Mouse (Mus musculus) heart, adult 2 months (tissue): ENCODE results near the gene Rab5c. TPM values are rescaled to one million over a fixed set of nuclear protein-coding genes. Genes with fewer than 3 reads are reported as not detected.
A peak's percentile ranks its signal among the peaks of the same experiment; 100 is the strongest.

Experiments used
- DNase-seq, 2 experiments: peaks; one replicate each; pipeline ENCODE4 v3.0.0; 2021
- H3K27ac ChIP-seq: fragments of 200-600 bp; 2 replicates; pipeline ENCODE4 v1.8.1; 2022
- H3K27me3 ChIP-seq: fragments of 200-500 bp; 2 replicates; pipeline ENCODE4 v1.6.1; 2012; ENCODE audit warnings: mild to moderate bottlenecking, low read length, inconsistent platforms, mixed read lengths; ENCODE audit not compliant: control insufficient read depth, insufficient read depth
- H3K36me3 ChIP-seq: fragments of 200-500 bp; 2 replicates; pipeline ENCODE4 v1.6.1; 2012; ENCODE audit warnings: low read length, inconsistent platforms; ENCODE audit not compliant: control insufficient read depth, insufficient read depth
- H3K4me1 ChIP-seq: fragments of 200-500 bp; 2 replicates; pipeline ENCODE4 v1.6.1; 2011; ENCODE audit warnings: low read length; ENCODE audit not compliant: control insufficient read depth, insufficient read depth
- H3K4me3 ChIP-seq: fragments of 200-600 bp; 2 replicates; pipeline ENCODE4 v1.8.1; 2022
- H3K79me2 ChIP-seq: fragments of 200-500 bp; replicated peaks from 2 replicates; pipeline ENCODE4 v1.6.1; 2012; ENCODE audit warnings: mild to moderate bottlenecking, inconsistent platforms, low read length, moderate library complexity, mixed read lengths; ENCODE audit not compliant: control insufficient read depth, insufficient read depth
- H3K9ac ChIP-seq: fragments of 200-500 bp; 2 replicates; pipeline ENCODE4 v1.6.1; 2012; ENCODE audit warnings: low read depth, mild to moderate bottlenecking, control low read depth, inconsistent platforms, low read length, mixed read lengths
- CTCF ChIP-seq: fragments of 200-600 bp; IDR thresholded peaks from 2 replicates; pipeline ENCODE4 v1.8.1; 2022; ENCODE audit warnings: antibody characterized with exemption, mild to moderate bottlenecking, moderate library complexity
- EP300 ChIP-seq: fragments of 200-500 bp; IDR thresholded peaks from 2 replicates; pipeline ENCODE4 v1.6.1; 2011; ENCODE audit warnings: low read depth, low read length, control low read depth; ENCODE audit not compliant: insufficient read depth
- POLR2A ChIP-seq: fragments of 200-500 bp; IDR thresholded peaks from 2 replicates; pipeline ENCODE4 v1.6.1; 2011; ENCODE audit warnings: mild to moderate bottlenecking, low read depth, low read length, control low read depth; ENCODE audit not compliant: insufficient read depth
- WGBS: fragments of 180-500 bp; shearing (Covaris S2); methylation state at CpG from one replicate; pipeline ENCODE4 v1.1.7; 2018; 5-methylcytosine and 5-hydroxymethylcytosine counted together
- intact Hi-C: fragments of 180-260 bp; cut with DNase I; formaldehyde crosslinking; loops from one replicate; pipeline ENCODE4 v1.15.1; 2025
- polyA plus RNA-seq: library from polyadenylated mRNA; depleted of rRNA; stranded (reverse); fragments of >200 nt; gene quantifications from 2 replicates; pipeline ENCODE4 v1.2.3, GENCODE M21; 2012
- total RNA-seq, 2 experiments: library from RNA; stranded (reverse); gene quantifications; 2 replicates each; pipeline ENCODE4 v1.2.3; 2021

The Rab5c gene
- total and polyA plus RNA-seq, 3 experiments = 53.0 to 69.3 (median 56.3) TPM

GRCm38 (mm10) chr11:100766726-100767125 lies 28.7 kb upstream of the Rab5c start:
- no peak overlapping the region for H3K27ac ChIP-seq
- no peaks in the 10 kb centered on the region for H3K79me2 ChIP-seq
- no peak for DNase-seq
- H3K9ac ChIP-seq = no peak overlapping the region
- H3K27me3 ChIP-seq = no peaks in the 10 kb centered on the region
- no peak overlapping the region for H3K4me3 ChIP-seq
- H3K4me1 ChIP-seq = peaks cover 3% of the 10 kb centered on the region
- intact Hi-C loops = no loop called here
- WGBS = 80% methylated on average over 9 of the region's 9 CpGs
- no peak for TF ChIP-seq EP300
- TF ChIP-seq CTCF = no peak
- no peak for TF ChIP-seq POLR2A
- H3K36me3 ChIP-seq = no peaks in the 10 kb centered on the region

- H3K79me2 ChIP-seq = no peaks in the 10 kb centered on the region
- 85% methylated on average over 7 of the region's 7 CpGs for WGBS
- TF ChIP-seq POLR2A = no peak
- TF ChIP-seq CTCF = no peak
- TF ChIP-seq EP300 = no peak
- intact Hi-C loops = loop anchor here (5.0 kb wide), 2 partner anchors 141 to 191 kb away; partner anchors contain the start of genes Cnp and Dnajc7
- peaks cover 1% of the 10 kb centered on the region; the same call in 1 of the 2 replicates for H3K4me1 ChIP-seq
- no peak within 1 kb of the TSS for H3K27ac ChIP-seq
- H3K4me3 ChIP-seq = peak within 1 kb of the TSS; percentile 61
- H3K9ac ChIP-seq = peak within 1 kb of the TSS; percentile 69
- DNase-seq = no peak
- H3K27me3 ChIP-seq = peaks cover 10% of the 10 kb centered on the region
- no peaks in the 10 kb centered on the region for H3K36me3 ChIP-seq
Measured at GRCm38 (mm10) chr11:100762831-100763230, 24.8 kb upstream of the Rab5c start, which contains the start of gene Hcrt. Gene Hcrt, minus strand, starts transcription at chr11:100762931.

- H3K4me1 ChIP-seq = peaks cover 1% of the 10 kb centered on the region; the same call in 1 of the 2 replicates
- H3K79me2 ChIP-seq = no peaks in the 10 kb centered on the region
- WGBS = under 1% methylated on average over 27 of the region's 27 CpGs
- H3K9ac ChIP-seq = peak overlapping the region; percentile 69
- intact Hi-C loops = loop anchor here (1.0 to 5.0 kb wide), 4 partner anchors 17 to 189 kb away; partner anchors contain the start of genes Cnp and Dnajc7
- TF ChIP-seq CTCF (peak; percentile 82), EP300 (no peak; the same call in 1 of the 2 replicates), POLR2A (no peak)
- peak overlapping the region; percentile 61 for H3K4me3 ChIP-seq
- peaks cover 10% of the 10 kb centered on the region for H3K27me3 ChIP-seq
- H3K27ac ChIP-seq = no peak overlapping the region
- no peaks in the 10 kb centered on the region for H3K36me3 ChIP-seq
- peak; percentile 88 to 92 for DNase-seq
Measured at GRCm38 (mm10) chr11:100761547-100762045, 23.6 kb upstream of the Rab5c start.

- TF ChIP-seq CTCF (no peak), POLR2A (no peak), EP300 (no peak)
- DNase-seq = peak; percentile 37 to 64
- Histone ChIP-seq H3K27ac (no peak within 1 kb of the TSS), H3K4me3 (no peak within 1 kb of the TSS), H3K36me3 (no peaks in the 10 kb centered on the region), H3K4me1 (peaks cover 1% of the 10 kb centered on the region; the same call in 1 of the 2 replicates), H3K27me3 (peaks cover 10% of the 10 kb centered on the region), H3K79me2 (no peaks in the 10 kb centered on the region), H3K9ac (no peak within 1 kb of the TSS)
- WGBS = 2% methylated on average over 48 of the region's 51 CpGs
- intact Hi-C loops = loop anchor here (2.0 to 5.0 kb wide), 3 partner anchors 15 to 187 kb away; partner anchors contain the start of genes Cnp and Dnajc7
Measured at GRCm38 (mm10) chr11:100759611-100760233, 21.7 kb upstream of the Rab5c start, which contains the start of gene Kcnh4. Gene Kcnh4, minus strand, starts transcription at chr11:100759942.

GRCm38 (mm10) chr11:100758707-100759610 lies 20.9 kb upstream of the Rab5c start:
- Histone ChIP-seq H3K4me3 (no peak overlapping the region), H3K4me1 (peaks cover 1% of the 10 kb centered on the region; the same call in 1 of the 2 replicates), H3K9ac (no peak overlapping the region), H3K27ac (no peak overlapping the region), H3K79me2 (no peaks in the 10 kb centered on the region), H3K27me3 (peaks cover 10% of the 10 kb centered on the region), H3K36me3 (no peaks in the 10 kb centered on the region)
- TF ChIP-seq POLR2A (no peak), EP300 (no peak), CTCF (no peak)
- intact Hi-C loops = no loop called here
- DNase-seq = peak in 1 of 2 experiments; percentile 64
- WGBS = 4% methylated on average over 35 of the region's 35 CpGs
